Mouse (Mus musculus) bone marrow macrophage, adult 2 months (primary cell): ENCODE data around the gene Fam213a.
"Not testable (repeated sequence)": the region's sequence is repeated elsewhere in the genome, so short reads cannot be mapped to it uniquely, and the experiment has no call there.

Source experiments
- CTCF ChIP-seq: IDR thresholded peaks from 2 replicates; pipeline ENCODE4 v1.5.1; 2012; ENCODE audit warnings: low read depth, mild to moderate bottlenecking, low read length, moderate library complexity
- POLR2A ChIP-seq: IDR thresholded peaks from 2 replicates; pipeline ENCODE4 v1.6.1; 2012; ENCODE audit warnings: mild to moderate bottlenecking, low read depth, low read length, borderline replicate concordance

DNA sequence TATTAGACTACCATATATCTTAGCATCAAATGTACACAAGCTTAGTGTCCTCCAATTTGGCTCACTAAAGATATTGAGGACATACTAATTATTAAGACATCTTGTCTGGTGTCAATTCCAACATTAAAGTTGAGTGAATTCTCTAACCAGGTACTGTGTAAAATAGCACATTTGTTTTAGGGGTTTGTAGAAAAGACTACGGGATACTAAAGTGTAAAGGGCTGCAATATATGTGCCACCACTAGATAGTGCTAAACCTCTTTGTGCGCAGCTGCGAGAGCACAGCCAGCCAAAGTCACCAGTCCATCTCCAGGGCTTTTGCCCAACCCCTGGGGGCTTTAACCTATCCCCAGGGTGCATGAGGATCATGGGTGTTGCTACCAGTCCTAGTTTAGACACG is 39.6 kb upstream of the Fam213a start:
- TF ChIP-seq POLR2A, CTCF: not testable (repeated sequence)
